Mouse (Mus musculus): ENCODE measurements at regions not wholly inside any gene's neighbourhood (a gene's known extent, or its start where the extent isn't known, plus 50 kb on each side); places are given as distances from the start of the nearest gene placed in this dataset.

- ATAC-seq (ENCODE audit: low FRiP score), result no peak
- H3K27ac ChIP-seq (ENCODE audit: low read depth, low read length), result no peak overlapping the region
- DNase-seq (ENCODE audit: low spot score), result no peak
These were observed 427.4 kb upstream of the Ccnh start for GRCm38 (mm10) chr13:84761821-84762220.

DNA sequence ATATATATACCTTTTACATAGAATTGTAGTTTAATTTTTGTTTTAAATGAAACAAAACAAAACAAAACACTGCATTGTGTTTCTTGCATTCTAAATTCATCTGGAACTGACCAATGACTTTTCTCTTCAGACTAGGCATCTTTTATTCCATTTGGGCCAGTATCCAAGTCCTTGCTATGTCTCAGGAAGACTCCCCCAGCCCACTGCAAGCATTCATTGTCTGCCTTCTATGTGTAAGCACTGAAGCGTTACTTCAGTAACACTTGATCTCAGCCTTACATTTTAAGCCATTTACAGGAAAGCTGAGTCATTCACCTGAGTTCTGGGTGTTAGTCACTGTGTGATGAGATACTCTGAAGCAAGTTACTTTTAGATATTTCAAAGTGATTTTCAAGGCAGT is 425.3 kb upstream of the Ccnh start:
- no peak overlapping the region for H3K27ac ChIP-seq (ENCODE audit: low read depth, low read length)
- no peaks in the 10 kb centered on the region for H3K9me3 ChIP-seq (ENCODE audit: control insufficient read depth, low read length)
- H3K4me3 ChIP-seq (ENCODE audit: low read depth, low read length), result no peak overlapping the region
- H3K4me1 ChIP-seq (replicated peaks; ENCODE audit: control insufficient read depth, insufficient read depth, low read length), result no peaks in the 10 kb centered on the region
- no peak overlapping the region for H3K4me2 ChIP-seq (replicated peaks; ENCODE audit: low read depth, low read length)
- no peak for DNase-seq (ENCODE audit: low spot score)
- WGBS, result 71% methylated on average over 1 of the region's 1 CpGs
- H3K9ac ChIP-seq (ENCODE audit: low read depth, low read length), result no peak overlapping the region
- no peaks in the 10 kb centered on the region for H3K27me3 ChIP-seq (ENCODE audit: control insufficient read depth, insufficient read depth, low read length)
- no peak for ATAC-seq (ENCODE audit: low FRiP score)
- no peaks in the 10 kb centered on the region for H3K36me3 ChIP-seq (ENCODE audit: control insufficient read depth, insufficient read depth, low read length)

More at GRCm38 (mm10) chr13:84761821-84762220, 427.4 kb upstream of the Ccnh start:
- no peak overlapping the region for H3K4me2 ChIP-seq (replicated peaks; ENCODE audit: low read depth, low read length)
- 73% methylated on average over 4 of the region's 4 CpGs for WGBS
- H3K9me3 ChIP-seq (ENCODE audit: control insufficient read depth, low read length), result no peaks in the 10 kb centered on the region
- no peak overlapping the region for H3K4me3 ChIP-seq (ENCODE audit: low read depth, low read length)
- no peak overlapping the region for H3K9ac ChIP-seq (ENCODE audit: low read depth, low read length)
- H3K27me3 ChIP-seq (ENCODE audit: control insufficient read depth, insufficient read depth, low read length), result no peaks in the 10 kb centered on the region
- no peaks in the 10 kb centered on the region for H3K36me3 ChIP-seq (ENCODE audit: control insufficient read depth, insufficient read depth, low read length)
- H3K4me1 ChIP-seq (replicated peaks; ENCODE audit: control insufficient read depth, insufficient read depth, low read length), result no peaks in the 10 kb centered on the region; the same call in 1 of the 2 replicates

- H3K4me3 ChIP-seq (ENCODE audit: low read depth, low read length), result no peak overlapping the region
- 55% methylated on average over 2 of the region's 2 CpGs for WGBS
These were observed 417.3 kb upstream of the Ccnh start for GRCm38 (mm10) chr13:84771956-84772355.

DNA sequence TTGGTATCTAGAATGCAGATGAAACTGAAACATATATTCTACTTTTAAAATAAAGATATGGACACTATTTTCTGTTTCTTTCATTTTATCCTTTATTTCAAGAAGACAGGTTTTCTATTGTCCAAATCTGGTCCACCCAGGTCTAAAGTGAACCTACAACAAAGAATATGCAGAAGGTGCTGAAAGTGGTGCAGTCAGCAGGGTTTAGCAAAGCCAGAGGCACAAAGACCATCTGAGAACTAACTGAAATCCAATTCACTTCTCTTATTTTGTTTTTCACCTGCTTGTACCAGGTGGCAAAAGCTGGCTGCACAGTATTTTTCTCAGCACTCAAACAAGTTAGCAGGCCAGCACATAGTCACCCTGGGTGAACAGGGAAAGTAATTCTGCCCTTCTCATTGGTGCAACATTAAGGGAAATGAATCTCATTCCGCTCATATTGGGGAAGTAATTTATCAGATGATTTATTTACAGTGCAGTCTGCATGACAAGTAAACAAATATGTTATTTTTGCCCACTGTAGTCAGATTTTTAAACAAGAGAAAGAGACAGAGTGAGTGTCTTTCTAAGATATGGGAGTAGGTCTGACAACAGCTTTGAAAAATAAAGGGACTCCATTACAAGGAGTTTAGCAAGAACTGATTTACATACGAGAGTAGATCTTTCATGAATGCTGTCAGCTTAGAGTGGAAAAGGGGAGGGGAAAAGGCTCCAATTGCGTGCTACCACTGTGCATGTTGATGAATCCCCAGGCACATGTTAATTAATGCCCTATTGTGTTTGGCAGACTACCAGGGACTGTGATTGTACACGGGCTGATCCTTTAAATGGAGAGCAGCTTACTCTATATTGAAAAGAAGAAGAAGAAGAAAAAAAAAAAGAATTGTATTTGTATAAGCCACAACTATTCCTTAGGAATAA is 405.9 kb upstream of the Ccnh start:
- Histone ChIP-seq H3K9ac (ENCODE audit: low read depth, low read length) (no peak overlapping the region), H3K4me3 (ENCODE audit: low read depth, low read length) (no peak overlapping the region), H3K27me3 (ENCODE audit: control insufficient read depth, insufficient read depth, low read length) (no peaks in the 10 kb centered on the region), H3K27ac (ENCODE audit: low read depth, low read length) (no peak overlapping the region), H3K4me2 (replicated peaks; ENCODE audit: low read depth, low read length) (no peak overlapping the region), H3K9me3 (ENCODE audit: control insufficient read depth, low read length) (no peaks in the 10 kb centered on the region), H3K4me1 (replicated peaks; ENCODE audit: control insufficient read depth, insufficient read depth, low read length) (no peaks in the 10 kb centered on the region), H3K36me3 (ENCODE audit: control insufficient read depth, insufficient read depth, low read length) (no peaks in the 10 kb centered on the region)
- 16% methylated on average over 4 of the region's 4 CpGs for WGBS
- ATAC-seq (ENCODE audit: low FRiP score) (peak; percentile 95), DNase-seq (ENCODE audit: low spot score) (peak; percentile 39)

More at GRCm38 (mm10) chr13:84771956-84772355, 417.3 kb upstream of the Ccnh start:
- Histone ChIP-seq H3K27me3 (ENCODE audit: control insufficient read depth, insufficient read depth, low read length) (no peaks in the 10 kb centered on the region), H3K4me2 (replicated peaks; ENCODE audit: low read depth, low read length) (no peak overlapping the region), H3K27ac (ENCODE audit: low read depth, low read length) (no peak overlapping the region), H3K4me1 (replicated peaks; ENCODE audit: control insufficient read depth, insufficient read depth, low read length) (no peaks in the 10 kb centered on the region), H3K36me3 (ENCODE audit: control insufficient read depth, insufficient read depth, low read length) (no peaks in the 10 kb centered on the region), H3K9me3 (ENCODE audit: control insufficient read depth, low read length) (no peaks in the 10 kb centered on the region), H3K9ac (ENCODE audit: low read depth, low read length) (no peak overlapping the region)
- DNase-seq (ENCODE audit: low spot score) (no peak), ATAC-seq (ENCODE audit: low FRiP score) (no peak)

- no peaks in the 10 kb centered on the region for H3K27me3 ChIP-seq (ENCODE audit: control insufficient read depth, insufficient read depth, low read length)
- no peak for DNase-seq (ENCODE audit: low spot score)
- no peak overlapping the region for H3K9ac ChIP-seq (ENCODE audit: low read depth, low read length)
- no peaks in the 10 kb centered on the region for H3K9me3 ChIP-seq (ENCODE audit: control insufficient read depth, low read length)
- no peak overlapping the region; the same call in 1 of the 2 replicates for H3K27ac ChIP-seq (ENCODE audit: low read depth, low read length)
- no peak overlapping the region for H3K4me2 ChIP-seq (replicated peaks; ENCODE audit: low read depth, low read length)
- H3K4me3 ChIP-seq (ENCODE audit: low read depth, low read length), result no peak overlapping the region
- ATAC-seq (ENCODE audit: low FRiP score), result peak; percentile 55; the same call in 1 of the 2 replicates
- H3K36me3 ChIP-seq (ENCODE audit: control insufficient read depth, insufficient read depth, low read length), result no peaks in the 10 kb centered on the region
- 61% methylated on average over 3 of the region's 3 CpGs for WGBS
- no peaks in the 10 kb centered on the region for H3K4me1 ChIP-seq (replicated peaks; ENCODE audit: control insufficient read depth, insufficient read depth, low read length)
These were observed 384.8 kb upstream of the Ccnh start for GRCm38 (mm10) chr13:84804241-84804980.

DNA sequence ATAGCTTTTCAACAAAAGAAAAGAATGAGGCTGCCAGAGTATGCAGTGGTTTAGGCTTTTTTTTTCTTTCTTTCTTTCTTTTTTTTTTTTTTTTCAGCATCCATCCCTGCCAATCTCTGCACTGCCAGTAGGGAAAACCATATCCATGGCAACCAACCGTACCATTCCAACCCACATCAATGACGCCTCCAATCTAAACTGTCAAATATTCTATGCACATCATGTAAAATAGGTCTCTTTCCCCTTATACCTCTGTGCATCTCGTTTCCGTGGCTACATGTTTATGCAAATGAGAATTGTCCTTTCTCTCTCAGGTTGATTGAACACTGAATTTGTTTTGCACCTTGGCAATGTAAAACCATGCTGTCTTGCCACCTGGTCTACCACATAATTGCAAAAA is 384.0 kb upstream of the Ccnh start:
- H3K4me2 ChIP-seq (replicated peaks; ENCODE audit: low read depth, low read length), result no peak overlapping the region
- no peak overlapping the region for H3K4me3 ChIP-seq (ENCODE audit: low read depth, low read length)
- no peak overlapping the region for H3K9ac ChIP-seq (ENCODE audit: low read depth, low read length)
- DNase-seq (ENCODE audit: low spot score) (peak; percentile 12), ATAC-seq (ENCODE audit: low FRiP score) (peak; percentile 83)
- no peaks in the 10 kb centered on the region for H3K27me3 ChIP-seq (ENCODE audit: control insufficient read depth, insufficient read depth, low read length)
- H3K36me3 ChIP-seq (ENCODE audit: control insufficient read depth, insufficient read depth, low read length), result no peaks in the 10 kb centered on the region
- no peak overlapping the region for H3K27ac ChIP-seq (ENCODE audit: low read depth, low read length)
- no peaks in the 10 kb centered on the region for H3K9me3 ChIP-seq (ENCODE audit: control insufficient read depth, low read length)
- 74% methylated on average over 4 of the region's 4 CpGs for WGBS
- H3K4me1 ChIP-seq (replicated peaks; ENCODE audit: control insufficient read depth, insufficient read depth, low read length), result no peaks in the 10 kb centered on the region

GRCm38 (mm10) chr13:84809605-84810004 is 379.6 kb upstream of the Ccnh start:
- ATAC-seq (ENCODE audit: low FRiP score) (no peak), DNase-seq (ENCODE audit: low spot score) (no peak)
- H3K9me3 ChIP-seq (ENCODE audit: control insufficient read depth, low read length), result no peaks in the 10 kb centered on the region
- H3K36me3 ChIP-seq (ENCODE audit: control insufficient read depth, insufficient read depth, low read length), result no peaks in the 10 kb centered on the region
- no peak overlapping the region for H3K9ac ChIP-seq (ENCODE audit: low read depth, low read length)
- no peak overlapping the region for H3K4me2 ChIP-seq (replicated peaks; ENCODE audit: low read depth, low read length)
- no peak overlapping the region for H3K27ac ChIP-seq (ENCODE audit: low read depth, low read length)
- H3K27me3 ChIP-seq (ENCODE audit: control insufficient read depth, insufficient read depth, low read length), result no peaks in the 10 kb centered on the region
- no peaks in the 10 kb centered on the region for H3K4me1 ChIP-seq (replicated peaks; ENCODE audit: control insufficient read depth, insufficient read depth, low read length)
- WGBS, result 100% methylated on average over 3 of the region's 3 CpGs
- H3K4me3 ChIP-seq (ENCODE audit: low read depth, low read length), result no peak overlapping the region
